7 mouse cellular contexts compared by ENCODE assay signal in genomic region chr4:155769496-155769879, GRCm38 (mm10). TPM values are rescaled to one million over a fixed set of nuclear protein-coding genes. Genes with fewer than 3 reads are reported as not detected.
A peak's percentile ranks its signal among the peaks of the same experiment; 100 is the strongest.
DNase-seq lines count a peak whose midpoint lies in the region; ATAC-seq and TF ChIP-seq lines count a peak whose summit lies in the region.

No protein-coding gene starts in this region.

- no peak for DNase-seq in liver, embryonic 11.5 days (ENCODE audit: low spot score)
- no peak for DNase-seq in liver
- DNase-seq in forebrain, embryonic 11.5 days (ENCODE audit: low spot score): no peak
- DNase-seq in limb, embryonic 11.5 days (ENCODE audit: low spot score): no peak
- no peak for DNase-seq in spleen, adult 12 weeks (ENCODE audit: low spot score)
- no peak for DNase-seq in natural killer cell, adult 2 months (ENCODE audit: low spot score in 2 of 2)

- H3K4me2 ChIP-seq in liver, embryonic 11.5 days: peak overlapping the region; percentile 78
- peak overlapping the region; percentile 65 for H3K4me2 ChIP-seq in forebrain, embryonic 11.5 days (ENCODE audit: low read depth, low read length, severe bottlenecking)
- peak overlapping the region; percentile 81 for H3K4me2 ChIP-seq in limb, embryonic 11.5 days (ENCODE audit: low read depth, severe bottlenecking)

- no peaks in the 10 kb centered on the region for H3K9me3 ChIP-seq in liver, embryonic 11.5 days (ENCODE audit: control insufficient read depth, low read length)
- H3K9me3 ChIP-seq in forebrain, embryonic 11.5 days (ENCODE audit: control insufficient read depth, low read length): no peaks in the 10 kb centered on the region
- no peaks in the 10 kb centered on the region for H3K9me3 ChIP-seq in limb, embryonic 11.5 days (ENCODE audit: control insufficient read depth, low read length)

- no peaks in the 10 kb centered on the region for H3K36me3 ChIP-seq in liver, embryonic 11.5 days (ENCODE audit: control insufficient read depth, insufficient read depth, low read length)
- H3K36me3 ChIP-seq in forebrain, embryonic 11.5 days (ENCODE audit: control insufficient read depth, insufficient read depth, low read length): no peaks in the 10 kb centered on the region
- no peaks in the 10 kb centered on the region for H3K36me3 ChIP-seq in limb, embryonic 11.5 days (ENCODE audit: control insufficient read depth, insufficient read depth, low read length)
- H3K36me3 ChIP-seq in small intestine, adult 2 months (ENCODE audit: control insufficient read depth, insufficient read depth, low read length): 0 out of 2 replicates have a peak, but pooled peaks cover 5% of the 10 kb centered on the region

- no peak for ATAC-seq in liver, embryonic 11.5 days (replicated peaks; ENCODE audit: low FRiP score)
- no peak for ATAC-seq in forebrain, embryonic 11.5 days (replicated peaks; ENCODE audit: low FRiP score)
- no peak for ATAC-seq in limb, embryonic 11.5 days (ENCODE audit: insufficient number of reproducible peaks, low FRiP score, low TSS enrichment, low read depth)

- TF ChIP-seq CTCF in small intestine, adult 2 months (IDR thresholded peaks at IDR 0.05; ENCODE audit: extremely low read depth, insufficient read length, insufficient replicate concordance, low read depth, low read length): no peak

- H3K27me3 ChIP-seq in liver, embryonic 11.5 days (replicated peaks; ENCODE audit: control insufficient read depth, insufficient read depth, low read length): peaks cover 25% of the 10 kb centered on the region
- peaks cover 9% of the 10 kb centered on the region for H3K27me3 ChIP-seq in forebrain, embryonic 11.5 days (ENCODE audit: control insufficient read depth, insufficient read depth, low read length)
- H3K27me3 ChIP-seq in limb, embryonic 11.5 days (ENCODE audit: control insufficient read depth, insufficient read depth, low read length): no peaks in the 10 kb centered on the region
- no peaks in the 10 kb centered on the region for H3K27me3 ChIP-seq in small intestine, adult 2 months (ENCODE audit: control insufficient read depth, insufficient read depth, low read length)

- peaks cover 15% of the 10 kb centered on the region for H3K4me1 ChIP-seq in liver, embryonic 11.5 days (replicated peaks; ENCODE audit: control insufficient read depth, insufficient read depth, low read length)
- H3K4me1 ChIP-seq in forebrain, embryonic 11.5 days (replicated peaks; ENCODE audit: control insufficient read depth, insufficient read depth, low read length): peaks cover 8% of the 10 kb centered on the region; the same call in 1 of the 2 replicates
- H3K4me1 ChIP-seq in limb, embryonic 11.5 days (ENCODE audit: control insufficient read depth, insufficient read depth, low read length): peaks cover 14% of the 10 kb centered on the region; the same call in 1 of the 2 replicates
- H3K4me1 ChIP-seq in small intestine, adult 2 months (ENCODE audit: control insufficient read depth, insufficient read depth, insufficient read length, low read length): peaks cover 26% of the 10 kb centered on the region

- 56% methylated on average over 5 of the region's 5 CpGs for WGBS in liver, embryonic 11.5 days
- WGBS in forebrain, embryonic 11.5 days: 61% methylated on average over 5 of the region's 5 CpGs
- 64% methylated on average over 5 of the region's 5 CpGs for WGBS in limb, embryonic 11.5 days
- 62% methylated on average over 5 of the region's 5 CpGs for WGBS in small intestine, adult 2 months

- peak overlapping the region; percentile 61 for H3K4me3 ChIP-seq in liver, embryonic 11.5 days (ENCODE audit: low read depth, low read length)
- H3K4me3 ChIP-seq in forebrain, embryonic 11.5 days (ENCODE audit: low read depth, low read length): peak overlapping the region; percentile 41
- peak overlapping the region; percentile 49 for H3K4me3 ChIP-seq in limb, embryonic 11.5 days (ENCODE audit: low read depth, low read length)
- peak overlapping the region; percentile 66; the same call in 1 of the 2 replicates for H3K4me3 ChIP-seq in small intestine, adult 2 months (ENCODE audit: low read depth, low read length)

- peak overlapping the region; percentile 79 for H3K9ac ChIP-seq in liver, embryonic 11.5 days (ENCODE audit: low read depth, low read length)
- peak overlapping the region; percentile 77 for H3K9ac ChIP-seq in forebrain, embryonic 11.5 days (ENCODE audit: low read length)
- peak overlapping the region; percentile 91 for H3K9ac ChIP-seq in limb, embryonic 11.5 days (ENCODE audit: low read length)

- TF ChIP-seq POLR2A in small intestine, adult 2 months (IDR thresholded peaks at IDR 0.05; ENCODE audit: low read depth, low read length): no peak; the same call in 1 of the 2 replicates

- H3K27ac ChIP-seq in liver, embryonic 11.5 days (ENCODE audit: low read depth, low read length): no peak overlapping the region
- no peak overlapping the region; the same call in 1 of the 2 replicates for H3K27ac ChIP-seq in forebrain, embryonic 11.5 days (ENCODE audit: low read depth, low read length)
- 0 out of 2 replicates have a peak overlapping the region, but pooled peaks have one; percentile 3 for H3K27ac ChIP-seq in limb, embryonic 11.5 days (replicated peaks; ENCODE audit: low read depth, low read length)
- H3K27ac ChIP-seq in small intestine, adult 2 months (ENCODE audit: insufficient read depth, low read depth, low read length): no peak overlapping the region

RNA-seq across cellular contexts. Expression of gene Vwa1, which starts 5.0 kb away (rescaled TPM):
- polyA plus RNA-seq in liver, embryonic 11.5 days (2014; fragmentation: Nextera tagmentation; extraction: Ambion mirVana): 1.2 and 1.3 TPM in 2 replicates
- 10.0 and 10.6 TPM in 2 replicates for polyA plus RNA-seq in forebrain, embryonic 11.5 days (2014; fragmentation: Nextera tagmentation; extraction: Ambion mirVana)
- polyA plus RNA-seq in limb, embryonic 11.5 days (2014; fragmentation: Nextera tagmentation; extraction: Ambion mirVana): 5.3 and 6.0 TPM in 2 replicates
- 18.5 and 125 TPM in 2 replicates for polyA plus RNA-seq in small intestine, adult 2 months (2012; rRNA removed)

RNA-seq across cellular contexts. Expression of gene Atad3a, which starts 8.6 kb away (rescaled TPM):
- polyA plus RNA-seq in liver, embryonic 11.5 days (2014; fragmentation: Nextera tagmentation; extraction: Ambion mirVana): 156 and 161 TPM in 2 replicates
- 104 and 115 TPM in 2 replicates for polyA plus RNA-seq in forebrain, embryonic 11.5 days (2014; fragmentation: Nextera tagmentation; extraction: Ambion mirVana)
- 103 and 104 TPM in 2 replicates for polyA plus RNA-seq in limb, embryonic 11.5 days (2014; fragmentation: Nextera tagmentation; extraction: Ambion mirVana)
- 57.3 and 65.5 TPM in 2 replicates for polyA plus RNA-seq in small intestine, adult 2 months (2012; rRNA removed)

RNA-seq across cellular contexts. Expression of gene Tmem88b, which starts 16.2 kb away (rescaled TPM):
- polyA plus RNA-seq in liver, embryonic 11.5 days (2014; fragmentation: Nextera tagmentation; extraction: Ambion mirVana): 0.25 and 0.39 TPM in 2 replicates
- 0.15 and 0.43 TPM in 2 replicates for polyA plus RNA-seq in forebrain, embryonic 11.5 days (2014; fragmentation: Nextera tagmentation; extraction: Ambion mirVana)
- 0.19 and 0.34 TPM in 2 replicates for polyA plus RNA-seq in limb, embryonic 11.5 days (2014; fragmentation: Nextera tagmentation; extraction: Ambion mirVana)
- 0.63 and 2.6 TPM in 2 replicates for polyA plus RNA-seq in small intestine, adult 2 months (2012; rRNA removed)

RNA-seq across cellular contexts. Expression of gene Ankrd65, which starts 20.8 kb away (rescaled TPM):
- polyA plus RNA-seq in liver, embryonic 11.5 days (2014; fragmentation: Nextera tagmentation; extraction: Ambion mirVana): not detected in 2 replicates
- not detected in 2 replicates for polyA plus RNA-seq in forebrain, embryonic 11.5 days (2014; fragmentation: Nextera tagmentation; extraction: Ambion mirVana)
- polyA plus RNA-seq in limb, embryonic 11.5 days (2014; fragmentation: Nextera tagmentation; extraction: Ambion mirVana): not detected in 2 replicates
- polyA plus RNA-seq in small intestine, adult 2 months (2012; rRNA removed): not detected in 2 replicates

RNA-seq across cellular contexts. Expression of gene Mrpl20, which starts 33.2 kb away (rescaled TPM):
- 312 and 326 TPM in 2 replicates for polyA plus RNA-seq in liver, embryonic 11.5 days (2014; fragmentation: Nextera tagmentation; extraction: Ambion mirVana)
- polyA plus RNA-seq in forebrain, embryonic 11.5 days (2014; fragmentation: Nextera tagmentation; extraction: Ambion mirVana): 203 and 223 TPM in 2 replicates
- polyA plus RNA-seq in limb, embryonic 11.5 days (2014; fragmentation: Nextera tagmentation; extraction: Ambion mirVana): 238 and 245 TPM in 2 replicates
- polyA plus RNA-seq in small intestine, adult 2 months (2012; rRNA removed): 34.5 and 36.4 TPM in 2 replicates
